Mouse (Mus musculus) ovary, postnatal 10 days (tissue): Measurements from ENCODE around the gene Mustn1.

Experiments
- DNase-seq: peaks from one replicate; pipeline ENCODE4 v3.0.0; 2022; ENCODE audit warnings: low spot score

The Mustn1 gene

GRCm38 (mm10) chr14:30878958-30879571, at the start of gene Mustn1:
Gene Mustn1 (plus strand): TSS chr14:30879200.
- no peak for DNase-seq

GRCm38 (mm10) chr14:30837416-30837996, 41.5 kb upstream of the Mustn1 start:
- no peak for DNase-seq

GRCm38 (mm10) chr14:30843701-30844100, 35.3 kb upstream of the Mustn1 start:
- no peak for DNase-seq

DNA sequence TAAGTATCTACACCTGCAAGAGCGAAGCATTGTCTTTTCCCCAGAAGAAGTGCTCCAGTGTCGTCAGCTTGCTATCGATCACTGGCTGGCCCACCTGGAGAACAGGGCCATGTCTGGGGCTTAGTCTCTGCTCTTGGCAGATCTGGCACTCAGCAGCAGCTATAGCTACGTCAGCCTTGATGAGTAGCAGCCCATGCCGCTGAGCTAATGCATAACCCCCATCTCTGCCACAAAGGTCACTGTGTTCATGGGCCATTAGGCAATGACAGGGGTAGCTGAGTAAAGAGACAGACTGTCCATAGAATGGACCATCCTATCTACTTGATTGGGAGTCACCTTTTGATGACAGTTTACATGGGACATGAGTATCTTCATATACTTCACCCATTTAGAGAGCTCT, 28.5 kb upstream of the Mustn1 start:
- DNase-seq, result no peak

- DNase-seq, result no peak
Measured at GRCm38 (mm10) chr14:30852325-30852724, 26.7 kb upstream of the Mustn1 start.

- no peak for DNase-seq
Measured at GRCm38 (mm10) chr14:30855316-30855715, 23.7 kb upstream of the Mustn1 start.

DNA sequence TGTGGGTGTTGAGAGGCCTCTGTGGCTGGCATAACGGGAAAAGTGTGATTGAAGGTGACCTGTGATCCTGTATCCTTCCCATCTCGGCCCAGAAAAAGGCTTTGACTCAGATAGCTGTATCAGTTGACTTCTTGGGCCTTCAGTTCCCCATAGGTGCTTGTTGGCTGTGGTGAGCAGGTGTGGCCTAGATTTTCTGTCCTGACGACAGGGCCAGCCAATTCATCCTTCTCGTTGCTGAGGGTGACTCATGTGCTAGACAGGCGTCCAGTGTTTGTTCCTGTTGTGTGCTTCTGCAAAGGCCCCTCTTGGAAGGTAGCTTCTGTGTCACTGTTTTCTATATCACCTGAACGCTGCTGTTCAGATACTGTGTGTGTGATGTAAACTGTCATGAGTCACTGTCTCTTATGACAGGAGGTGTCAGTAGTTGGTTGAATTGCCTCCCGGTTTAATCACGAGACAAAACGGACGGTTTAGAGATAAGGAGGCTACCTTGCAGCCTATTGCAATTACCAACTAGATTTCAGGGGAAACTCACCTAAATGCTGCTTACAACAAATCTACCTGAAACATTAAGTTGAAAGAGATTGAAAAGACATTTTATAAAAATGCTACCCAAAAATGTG, 22.0 kb upstream of the Mustn1 start:
- no peak for DNase-seq

- no peak for DNase-seq
Measured at GRCm38 (mm10) chr14:30857990-30858389, 21.0 kb upstream of the Mustn1 start.

GRCm38 (mm10) chr14:30861421-30862125, 17.4 kb upstream of the Mustn1 start:
- DNase-seq, result no peak

DNA sequence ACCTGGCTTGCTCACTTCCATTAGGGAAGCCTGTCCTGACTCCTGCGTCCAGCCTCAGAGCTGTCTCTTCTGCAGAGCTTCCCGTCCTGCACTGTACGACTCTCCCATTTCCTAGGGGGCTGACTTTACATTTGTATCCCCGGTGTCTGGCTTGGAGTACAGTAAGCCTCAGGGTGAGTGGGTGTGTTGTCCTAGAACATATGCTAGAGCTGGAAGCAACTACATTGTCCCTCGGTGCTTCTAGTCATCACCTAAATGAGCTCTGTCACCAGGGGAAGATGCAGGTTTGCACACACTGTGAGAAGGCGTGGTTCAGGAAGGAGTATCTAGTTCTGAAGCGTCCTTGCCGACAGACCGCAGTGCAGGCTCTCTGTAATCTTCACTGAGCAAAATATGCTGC, 16.6 kb upstream of the Mustn1 start:
- no peak for DNase-seq

DNA sequence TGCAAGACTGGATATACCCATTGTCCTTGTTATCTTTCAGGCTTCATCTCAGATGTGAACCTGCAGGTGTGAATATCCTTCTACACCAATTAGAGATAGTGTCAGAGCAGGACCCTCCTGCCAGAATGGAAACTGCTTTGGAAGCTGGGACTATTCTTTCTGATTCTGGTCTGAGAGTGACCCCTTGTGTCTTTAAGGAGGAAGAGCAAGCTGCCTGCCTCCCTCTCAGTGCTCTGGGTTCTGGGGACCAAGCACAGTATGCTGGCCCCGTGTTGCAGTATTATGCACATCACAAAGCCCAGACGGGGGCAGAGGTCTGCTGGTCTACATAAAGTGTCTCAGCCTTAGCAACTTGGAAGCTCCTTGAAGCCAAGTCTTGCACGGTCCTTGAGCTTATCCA, 13.7 kb upstream of the Mustn1 start:
- DNase-seq, result no peak

DNA sequence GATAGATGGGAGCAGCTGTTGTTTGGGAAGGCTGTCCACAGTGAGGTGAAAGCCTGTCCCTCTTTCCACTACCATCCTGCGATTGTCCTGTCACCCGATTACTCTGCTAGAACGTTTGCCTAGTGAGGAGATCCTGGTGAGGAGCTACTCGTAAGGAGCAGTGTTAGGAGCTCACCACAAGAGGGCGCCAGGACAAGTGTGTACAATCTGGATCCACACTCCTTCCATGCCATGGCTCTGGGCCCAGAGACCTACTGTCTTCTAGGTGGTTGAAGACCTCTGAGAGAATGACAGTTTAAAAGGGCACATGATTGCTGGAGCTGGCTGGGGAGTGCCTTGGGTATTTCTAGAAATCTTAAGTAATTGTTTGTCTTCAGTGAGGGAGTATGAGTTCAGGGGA, 12.0 kb upstream of the Mustn1 start:
- peak; percentile 51 for DNase-seq

DNA sequence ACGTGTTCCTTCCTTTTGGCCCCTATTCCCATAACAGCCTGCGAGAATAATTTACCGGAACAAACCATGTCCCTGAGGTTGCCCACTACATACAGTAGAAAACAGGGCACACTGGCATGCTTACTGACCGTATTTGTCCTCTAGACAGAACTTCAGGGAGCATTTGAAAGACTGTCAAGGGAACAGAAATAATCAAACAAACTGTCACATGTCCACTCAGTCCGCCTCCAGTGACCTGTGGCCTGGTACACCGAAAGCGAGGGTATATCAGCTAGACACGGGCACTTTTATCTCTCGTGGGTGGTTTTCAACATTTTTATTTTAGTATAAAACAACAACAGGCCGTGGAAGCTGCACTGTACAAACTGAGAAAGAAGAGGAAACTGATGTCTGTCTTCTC, 10.2 kb upstream of the Mustn1 start:
- DNase-seq, result no peak

GRCm38 (mm10) chr14:30869391-30869801, 9.6 kb upstream of the Mustn1 start:
- DNase-seq, result no peak

DNA sequence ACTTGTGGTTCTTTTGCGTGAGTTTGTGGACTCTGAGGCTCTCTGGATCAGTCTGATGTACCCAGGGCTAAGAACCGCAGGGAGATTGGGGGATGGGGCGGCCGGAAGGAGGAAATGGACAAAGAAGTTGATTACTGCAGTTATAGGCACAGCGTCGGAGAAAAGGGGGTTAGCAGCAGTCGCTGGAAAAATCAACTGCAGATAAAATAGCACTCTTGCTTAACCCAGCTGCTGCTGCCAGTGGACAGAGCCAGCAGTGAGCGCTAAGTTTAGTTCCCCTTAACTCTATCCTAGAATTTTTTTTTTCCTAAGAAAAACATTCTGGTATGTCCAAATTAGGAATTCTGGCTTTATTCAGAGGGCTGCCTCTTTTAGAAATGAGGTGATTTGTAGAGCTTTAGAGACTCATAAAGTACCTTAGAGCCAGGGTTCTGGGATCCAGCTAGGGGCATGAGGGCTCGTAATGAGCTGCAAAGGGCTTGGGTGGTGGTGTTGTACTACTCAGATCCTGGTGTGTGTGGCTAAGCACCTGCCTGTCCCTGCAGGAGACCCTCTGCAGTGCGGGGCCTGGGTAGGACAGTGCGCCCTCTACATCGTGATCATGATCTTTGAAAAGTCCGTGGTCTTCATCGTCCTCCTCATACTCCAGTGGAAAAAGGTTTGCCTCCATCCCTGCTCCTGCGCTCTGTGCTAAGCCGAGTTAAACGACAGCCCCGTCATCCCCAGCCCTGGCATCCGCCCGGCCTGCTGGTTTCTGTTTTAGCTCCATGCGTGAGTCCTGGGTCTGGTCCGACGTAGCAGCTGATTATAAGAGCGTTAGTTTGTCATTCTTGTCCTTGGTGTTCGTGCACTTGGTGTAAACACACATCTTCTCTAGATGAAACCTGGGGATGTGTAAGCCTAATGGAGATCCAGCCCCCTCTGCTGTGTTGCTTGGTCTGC, 8.5 kb upstream of the Mustn1 start:
- DNase-seq, result no peak

DNA sequence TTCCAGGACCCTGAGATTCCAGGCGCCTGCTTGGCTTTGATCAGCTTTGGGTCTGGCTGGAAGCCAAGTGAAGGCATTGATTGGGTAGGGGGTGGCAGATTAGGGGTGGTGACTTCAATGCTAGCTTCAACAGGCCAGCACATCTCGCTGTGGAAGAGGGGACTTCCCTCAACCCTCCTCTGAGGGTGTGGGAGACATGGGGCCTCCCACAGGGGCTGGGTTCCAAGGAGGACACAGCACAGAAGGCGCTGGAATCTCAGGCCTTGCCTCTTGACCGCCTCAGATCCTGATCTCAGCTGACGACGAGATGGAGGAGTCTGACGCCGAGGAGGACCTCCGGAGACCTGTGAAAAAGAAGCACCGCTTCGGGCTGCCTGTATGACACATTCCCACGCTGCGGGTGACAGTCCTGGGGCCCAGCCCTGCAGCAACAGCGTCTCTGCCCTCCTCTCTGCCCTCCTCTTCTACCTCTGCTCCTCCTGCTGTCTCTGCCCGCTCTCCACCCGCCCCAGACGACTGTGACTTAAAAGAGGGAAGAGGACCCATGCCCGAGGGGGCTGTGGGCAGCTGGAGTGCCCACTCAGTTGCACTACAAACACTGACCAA, 4.8 kb upstream of the Mustn1 start:
- DNase-seq, result no peak

DNA sequence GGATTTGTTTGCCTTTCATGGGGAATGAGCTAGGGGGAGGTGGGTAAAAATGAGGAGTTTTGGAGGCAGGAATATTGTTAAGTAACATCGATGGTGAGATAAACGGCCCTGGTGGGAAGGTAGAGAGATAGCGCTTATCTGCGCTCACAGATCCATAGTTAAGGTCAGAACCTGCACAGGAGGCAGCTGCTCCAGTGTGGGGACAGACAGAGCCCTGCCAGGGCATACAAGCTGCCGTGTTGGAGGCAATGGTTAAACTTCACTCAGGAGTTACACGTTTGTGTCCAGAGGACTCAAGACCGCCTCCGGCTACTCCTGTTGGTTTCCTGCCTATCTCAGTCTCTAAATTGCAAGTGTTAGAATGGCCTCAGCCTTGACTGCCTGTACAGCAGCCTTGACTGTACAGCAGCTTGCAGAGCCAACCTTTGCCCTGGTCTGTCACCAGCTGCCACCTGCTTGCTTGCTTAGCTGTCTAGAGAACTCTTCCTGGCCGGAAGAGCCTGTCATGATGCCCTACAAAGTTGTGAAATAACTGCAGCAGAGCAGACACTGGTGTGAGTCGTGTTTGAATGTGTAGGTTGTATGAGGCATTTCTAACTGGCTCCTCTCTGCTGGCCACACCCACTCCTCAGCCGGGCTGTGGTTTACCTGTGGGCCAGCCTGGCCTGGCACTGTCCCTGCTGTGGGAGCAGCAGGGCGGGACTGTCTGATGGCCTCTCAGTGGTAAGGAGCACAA, 3.7 kb upstream of the Mustn1 start:
- no peak for DNase-seq

DNA sequence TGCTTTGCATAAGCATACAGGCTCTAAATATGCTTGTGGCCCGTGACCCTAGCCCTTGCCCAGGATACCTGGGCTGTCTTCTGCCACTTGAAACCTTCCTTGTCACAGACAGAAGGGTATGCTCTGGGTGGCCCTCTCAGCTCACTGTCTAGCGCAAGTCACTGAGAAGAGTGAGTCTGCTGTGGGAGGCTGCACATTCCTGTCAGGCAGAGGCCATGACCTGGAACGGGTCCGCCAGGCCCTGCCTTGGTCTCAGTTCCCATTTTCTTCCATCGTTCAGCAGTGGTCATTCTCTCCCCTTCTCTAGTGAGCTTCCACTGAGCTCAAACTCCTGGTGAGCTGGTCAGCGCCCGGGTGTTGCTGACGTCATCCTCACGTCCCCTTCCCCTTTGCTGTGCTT, 3.0 kb upstream of the Mustn1 start:
- no peak for DNase-seq

DNA sequence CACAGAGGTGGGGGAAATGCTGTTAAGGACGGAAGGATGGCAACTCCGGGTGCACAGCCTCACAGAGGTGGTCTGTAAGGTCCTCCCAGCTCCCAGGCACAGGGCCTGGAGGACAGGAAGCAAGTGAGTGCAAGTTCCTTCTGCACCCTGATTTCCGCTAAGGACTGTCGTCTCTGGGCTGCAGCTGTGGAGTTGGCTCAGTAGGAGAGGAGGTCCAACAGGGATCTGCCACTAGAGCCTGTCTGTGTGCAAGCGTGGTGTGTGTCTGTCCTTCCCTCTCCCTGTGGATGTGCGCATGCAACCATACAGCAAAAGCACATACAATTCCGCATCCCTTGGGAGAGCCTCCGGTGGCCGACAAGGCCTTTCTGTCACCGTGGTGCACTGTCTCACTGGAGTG, 2.5 kb upstream of the Mustn1 start:
- DNase-seq, result no peak

DNA sequence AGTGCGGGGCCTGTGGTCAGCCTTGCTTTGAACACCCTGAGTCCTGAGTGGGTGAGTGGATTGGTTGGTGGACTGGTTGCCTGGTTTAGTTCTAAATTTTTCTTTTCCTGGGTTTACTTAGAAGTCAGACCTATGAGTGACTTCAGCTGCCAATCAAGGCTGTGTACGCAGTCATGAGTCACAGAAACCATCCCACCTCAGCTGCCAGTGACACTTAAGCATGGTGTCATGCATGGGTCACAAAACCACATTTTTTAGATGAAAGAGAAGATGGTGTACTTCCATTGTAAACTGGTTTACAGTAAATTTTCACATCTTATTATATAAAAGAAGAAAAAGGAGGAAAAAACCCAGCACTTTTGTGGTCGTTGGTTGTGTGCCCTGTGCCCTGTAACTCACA, 1.2 kb upstream of the Mustn1 start:
- no peak for DNase-seq

DNA sequence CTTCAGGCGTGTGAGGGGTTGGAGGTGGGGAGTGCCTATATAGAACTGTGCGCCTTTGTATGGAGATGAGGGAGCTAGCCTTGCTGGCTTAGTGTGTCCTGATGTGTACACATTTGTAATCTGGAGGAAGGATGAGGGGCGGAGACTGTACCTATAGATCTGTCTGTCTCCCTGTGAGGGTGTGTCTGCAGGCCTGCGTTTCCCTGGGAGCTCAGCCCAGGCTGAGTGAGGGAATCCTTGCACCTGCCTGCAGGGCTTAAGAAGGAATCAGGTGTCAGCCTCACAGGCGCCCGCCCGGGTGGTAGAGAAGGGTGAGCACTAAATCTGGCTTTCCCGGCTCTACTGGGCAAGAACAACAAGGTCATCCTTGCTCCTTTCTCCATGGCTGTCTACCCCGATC, 794 bp downstream of the Mustn1 start:
- no peak for DNase-seq
